Mouse (Mus musculus): Measurements from ENCODE around the gene Cbx7. TPM values are rescaled to one million over a fixed set of nuclear protein-coding genes. Genes with fewer than 3 reads are reported as not detected.

The Cbx7 gene
- polyA plus RNA-seq, 1 experiment from 2014 or later, result 0.89 TPM

GRCm38 (mm10) chr15:79867260-79868002 lies 103.5 kb downstream of the Cbx7 start:
- no peaks in the 10 kb centered on the region for H3K27me3 ChIP-seq
- no peak overlapping the region for H3K4me3 ChIP-seq (replicated peaks)
- no peaks in the 10 kb centered on the region for H3K9me3 ChIP-seq (replicated peaks)
- H3K9ac ChIP-seq, result no peak overlapping the region
- no peak for ATAC-seq (ENCODE audit: low read depth)
- 41% methylated on average over 3 of the region's 3 CpGs for WGBS (ENCODE audit: insufficient replicate concordance)
- H3K4me2 ChIP-seq, result no peak overlapping the region
- DNase-seq, result no peak
- no peak overlapping the region for H3K27ac ChIP-seq
- no peaks in the 10 kb centered on the region for H3K4me1 ChIP-seq (replicated peaks)
- H3K36me3 ChIP-seq, result no peaks in the 10 kb centered on the region

Small RNA genes within 50 kb of the gene (microRNA-seq; reads per million reads assigned to microRNA genes)
- 0.88 reads per million for gene Mir7213

Other genes with a start within 250 kb of the Cbx7 start
- 1.3 and 1.5 TPM in 2 replicates for gene Sun2, start 228.6 kb downstream of the Cbx7 start, polyA plus RNA-seq (2015; fragmentation: Nextera tagmentation; extraction: Ambion mirVana)
- gene Dnal4, start 193.3 kb downstream of the Cbx7 start, polyA plus RNA-seq (2015; fragmentation: Nextera tagmentation; extraction: Ambion mirVana), result 9.1 and 10.5 TPM in 2 replicates
- 0.12 and 0.13 TPM in 2 replicates for gene Nptxr, start 166.4 kb downstream of the Cbx7 start, polyA plus RNA-seq (2015; fragmentation: Nextera tagmentation; extraction: Ambion mirVana)
- gene Npcd, start 136.9 kb downstream of the Cbx7 start, polyA plus RNA-seq (2015; fragmentation: Nextera tagmentation; extraction: Ambion mirVana), result not detected in 2 replicates
- 9.7 and 10.2 TPM in 2 replicates for gene Cbx6, start 136.4 kb downstream of the Cbx7 start, polyA plus RNA-seq (2015; fragmentation: Nextera tagmentation; extraction: Ambion mirVana)
- 41.7 and 53.3 TPM in 2 replicates for gene Apobec3, start 79.5 kb downstream of the Cbx7 start, polyA plus RNA-seq (2015; fragmentation: Nextera tagmentation; extraction: Ambion mirVana)
- gene Pdgfb, start 43.9 kb upstream of the Cbx7 start, polyA plus RNA-seq (2015; fragmentation: Nextera tagmentation; extraction: Ambion mirVana), result 0.63 and 0.76 TPM in 2 replicates
- 16.0 and 20.5 TPM in 2 replicates for gene Syngr1, start 120.2 kb upstream of the Cbx7 start, polyA plus RNA-seq (2015; fragmentation: Nextera tagmentation; extraction: Ambion mirVana)
- 807 and 835 TPM in 2 replicates for gene Rpl3, start 120.7 kb upstream of the Cbx7 start, polyA plus RNA-seq (2015; fragmentation: Nextera tagmentation; extraction: Ambion mirVana)
- 12.5 and 12.9 TPM in 2 replicates for gene Tab1, start 162.0 kb upstream of the Cbx7 start, polyA plus RNA-seq (2015; fragmentation: Nextera tagmentation; extraction: Ambion mirVana)
- gene Mgat3, start 202.6 kb upstream of the Cbx7 start, polyA plus RNA-seq (2015; fragmentation: Nextera tagmentation; extraction: Ambion mirVana), result 0.44 and 0.58 TPM in 2 replicates

Measured in liver, embryonic 13.5 days (tissue).